Mouse (Mus musculus): Measurements from ENCODE around the gene Cuedc2. TPM values are rescaled to one million over a fixed set of nuclear protein-coding genes. Genes with fewer than 3 reads are reported as not detected.

Gene Cuedc2
- 100 to 1,000 TPM; 187 to 201 (median 192) TPM for total RNA-seq (2022)

DNA sequence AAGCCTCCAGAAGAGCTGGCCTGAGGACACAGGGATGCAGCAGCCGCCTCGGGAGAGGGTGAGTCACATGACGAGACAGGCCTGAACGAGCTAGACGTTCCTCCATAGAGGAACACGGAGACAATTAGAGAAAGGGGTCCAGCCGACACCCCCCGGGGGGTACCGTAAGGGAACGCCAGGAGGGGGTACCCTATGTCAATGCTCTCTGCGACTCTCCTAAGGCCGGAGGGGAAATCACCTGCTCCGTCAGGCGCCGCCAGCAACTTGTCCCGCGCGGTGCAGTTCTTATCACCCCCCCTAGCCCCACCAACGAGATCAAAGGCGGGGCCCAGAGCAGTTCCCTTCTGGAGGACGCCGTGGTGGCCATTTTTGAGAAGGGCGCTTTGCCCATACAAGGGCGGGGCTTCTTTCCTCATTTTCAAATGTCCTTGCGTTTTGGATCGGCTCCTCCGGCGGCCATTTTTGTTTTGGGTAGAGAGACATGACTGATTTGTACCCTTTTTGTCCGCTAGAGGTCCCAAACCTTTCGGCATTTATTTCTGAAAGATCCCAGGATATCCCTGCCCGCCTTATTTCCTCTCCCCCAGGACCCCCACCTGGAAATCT, at the start of gene Cuedc2:
Gene Cuedc2, minus strand, starts transcription at position 372 of the 606 bp plus-strand sequence.
- DNase-seq (ENCODE audit: low spot score in 2 of 2) = peak; percentile 95 to 100

DNA sequence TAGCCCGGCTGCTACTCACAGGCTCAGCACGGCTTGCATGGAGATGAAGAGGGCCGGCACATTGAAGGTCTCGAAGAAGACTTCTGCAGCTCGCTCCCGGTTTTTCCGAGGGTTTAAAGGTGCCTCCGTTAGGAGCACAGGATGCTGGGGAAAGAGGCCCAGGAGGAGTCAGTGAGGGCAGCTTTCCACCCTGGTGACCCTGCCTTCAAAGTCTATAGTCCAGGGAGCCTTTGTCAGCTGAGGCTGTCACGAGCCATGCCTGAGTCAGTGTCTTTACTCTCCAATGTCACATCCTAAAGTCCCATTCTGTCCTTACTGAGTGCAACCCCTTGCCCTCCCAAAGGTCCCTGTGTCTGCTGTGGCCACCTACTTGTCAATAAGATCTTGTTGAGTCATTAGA, 43.8 kb upstream of the Cuedc2 start:
- DNase-seq (ENCODE audit: low spot score in 2 of 2) = no peak

DNA sequence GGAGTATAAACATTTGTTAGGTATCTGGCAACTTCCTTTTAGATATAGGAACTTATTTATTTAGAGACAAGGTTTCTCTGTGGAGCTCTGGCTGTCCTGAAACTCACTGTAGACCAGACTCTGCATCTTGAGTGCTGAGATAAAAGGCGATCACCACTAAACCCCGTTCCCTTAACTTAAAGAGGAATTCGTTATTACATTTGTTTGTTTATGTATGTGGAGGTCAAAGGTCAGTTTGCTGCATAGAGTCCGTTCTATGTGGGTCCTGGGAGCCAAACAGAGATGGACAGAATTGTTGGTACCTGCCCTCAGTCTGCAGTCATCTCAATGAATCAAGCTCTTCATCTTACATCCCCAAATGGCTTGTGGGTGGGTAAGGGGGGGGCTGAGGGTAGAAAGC, 37.4 kb upstream of the Cuedc2 start:
- no peak for DNase-seq (ENCODE audit: low spot score in 2 of 2)

DNA sequence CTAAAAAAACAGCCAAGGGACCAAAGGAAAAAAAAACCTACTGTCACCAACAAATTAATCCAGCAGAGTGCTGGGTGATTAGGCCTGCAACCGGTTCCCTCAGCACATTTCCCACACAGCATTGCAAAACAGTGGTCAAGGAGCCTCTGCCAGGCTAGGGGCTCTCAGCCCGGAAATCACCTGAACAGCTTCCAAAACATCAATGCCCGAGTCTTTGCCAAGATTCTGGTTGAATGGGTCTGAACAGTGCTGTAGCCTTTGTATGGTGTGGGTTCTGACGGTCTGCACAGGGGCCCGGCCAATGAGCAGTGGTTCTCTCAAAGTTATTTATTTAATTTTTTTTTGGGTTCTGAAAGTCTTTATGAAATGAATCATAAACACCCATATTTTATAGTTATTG, 37.0 kb upstream of the Cuedc2 start:
- DNase-seq (ENCODE audit: low spot score in 2 of 2) = peak in 1 of 2 experiments; percentile 42

DNA sequence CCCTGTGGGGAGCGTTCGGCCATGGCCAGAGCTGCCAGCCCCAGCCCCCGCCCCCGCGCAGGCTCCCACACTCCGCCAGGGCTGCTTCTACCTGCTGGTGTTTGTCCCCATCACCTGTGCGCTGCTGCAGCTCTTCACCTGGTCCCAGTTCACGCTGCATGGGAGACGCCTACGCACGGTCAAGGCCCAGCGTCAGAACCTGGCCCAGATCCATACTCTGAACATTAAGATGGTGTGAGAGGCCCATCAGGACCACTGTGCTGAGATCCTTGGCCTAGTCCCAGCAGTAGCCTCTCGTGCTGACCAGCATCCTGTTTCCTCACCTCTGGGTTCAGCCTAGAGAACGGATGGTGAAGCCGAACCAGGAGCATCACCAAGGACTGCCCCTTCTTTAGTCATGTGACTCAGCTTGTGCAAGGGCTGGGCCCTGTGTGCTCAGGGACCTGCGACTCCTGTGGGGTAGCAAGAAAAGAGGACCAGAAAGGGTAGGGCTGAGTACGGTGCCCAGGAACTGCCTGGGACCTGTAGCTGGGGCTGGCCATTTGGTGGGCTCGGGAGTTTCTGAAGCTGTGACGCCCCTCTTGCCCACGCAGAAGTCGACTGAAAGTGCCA, 36.1 kb upstream of the Cuedc2 start:
- DNase-seq (ENCODE audit: low spot score in 2 of 2) = peak in 1 of 2 experiments; percentile 24

DNA sequence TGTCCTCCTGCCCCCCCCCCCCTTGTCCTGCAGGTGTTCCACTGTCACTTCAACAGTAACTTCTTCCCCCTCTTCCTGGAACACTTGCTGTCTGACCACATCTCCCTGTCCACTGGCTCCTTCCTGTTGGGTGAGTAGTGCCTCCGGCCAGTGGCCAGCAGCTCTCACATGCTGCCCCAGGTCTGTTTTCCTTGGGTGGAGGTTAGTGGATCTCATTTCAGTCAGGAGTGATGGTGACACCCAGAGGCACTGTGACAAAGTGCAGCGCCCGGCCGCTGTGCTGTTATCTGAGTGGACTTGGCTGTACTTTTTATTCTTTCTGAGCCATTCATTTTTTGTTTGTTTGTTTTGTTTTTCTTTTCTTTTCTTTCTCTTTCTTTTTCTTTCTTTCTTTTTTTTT, 30.7 kb upstream of the Cuedc2 start:
- DNase-seq (ENCODE audit: low spot score in 2 of 2) = peak; percentile 39 to 42

DNA sequence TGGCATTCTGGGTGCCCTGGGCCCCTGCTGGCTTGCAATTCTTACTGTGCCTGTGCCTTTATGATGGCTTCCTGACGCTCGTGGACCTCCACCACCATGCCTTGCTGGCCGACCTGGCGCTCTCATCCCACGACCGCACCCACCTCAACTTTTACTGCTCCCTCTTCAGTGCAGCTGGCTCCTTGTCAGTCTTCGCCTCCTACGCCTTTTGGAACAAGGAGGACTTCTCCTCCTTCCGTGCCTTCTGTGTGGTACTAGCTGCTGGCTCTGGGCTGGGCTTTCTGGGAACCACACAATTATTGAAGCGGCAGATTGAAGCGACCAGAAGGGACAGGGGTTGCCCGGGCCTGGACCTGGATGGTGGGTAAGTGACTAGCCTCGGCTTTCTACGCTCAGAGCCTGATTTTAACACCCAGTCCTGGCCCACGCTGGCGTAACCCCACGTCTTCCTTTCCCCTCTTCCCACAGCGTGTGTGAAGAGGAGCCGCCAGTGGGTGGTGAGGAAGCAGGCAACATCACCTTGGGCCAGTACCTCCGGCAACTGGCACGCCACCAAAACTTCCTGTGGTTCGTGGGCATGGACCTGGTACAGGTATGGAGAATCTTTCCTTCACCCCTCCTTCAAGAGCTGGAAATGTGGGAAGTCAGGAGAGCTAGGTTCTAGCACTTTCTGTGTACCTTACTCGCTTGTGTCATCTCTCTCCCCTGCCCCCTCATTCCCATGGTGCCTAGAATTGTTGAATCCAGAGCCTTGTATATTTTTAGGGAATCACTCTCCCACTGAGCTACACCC, 29.5 kb upstream of the Cuedc2 start:
- DNase-seq (ENCODE audit: low spot score in 2 of 2) = peak; percentile 52 to 64

DNA sequence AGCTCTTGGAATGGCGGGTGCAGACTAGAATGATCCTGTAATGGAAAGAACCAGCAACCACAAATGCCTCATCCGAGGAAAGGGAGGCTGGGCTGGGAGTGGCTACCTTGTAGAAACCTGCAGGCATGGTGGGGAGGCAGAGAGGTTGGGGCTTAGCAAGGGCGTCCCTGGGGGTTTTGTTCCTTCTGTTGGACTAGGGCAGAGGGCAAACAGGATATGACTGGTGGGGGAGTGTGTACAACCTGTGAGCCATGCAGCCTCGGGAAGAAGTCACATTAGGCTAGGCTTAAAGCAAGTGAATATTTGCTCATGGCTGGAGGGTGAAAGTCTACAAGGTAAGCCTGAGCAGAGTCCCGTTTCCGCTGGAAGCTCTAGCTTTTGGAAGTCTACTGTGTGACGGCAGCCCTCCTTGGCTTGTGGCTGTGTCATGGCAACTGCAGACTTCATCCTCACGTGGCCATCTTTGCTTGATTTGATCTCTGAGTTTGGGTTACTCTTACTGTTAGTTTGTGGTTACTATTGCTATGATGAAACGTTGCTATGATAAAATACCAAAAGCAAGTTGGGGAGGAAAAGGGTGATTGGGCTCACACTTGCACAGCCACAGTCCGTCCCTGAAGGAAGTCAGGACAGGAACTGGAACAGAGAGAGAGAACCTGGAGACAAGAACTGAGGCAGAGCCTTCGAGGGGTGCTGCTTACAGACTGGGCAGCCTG, 24.9 kb upstream of the Cuedc2 start:
- DNase-seq (ENCODE audit: low spot score in 2 of 2) = no peak

DNA sequence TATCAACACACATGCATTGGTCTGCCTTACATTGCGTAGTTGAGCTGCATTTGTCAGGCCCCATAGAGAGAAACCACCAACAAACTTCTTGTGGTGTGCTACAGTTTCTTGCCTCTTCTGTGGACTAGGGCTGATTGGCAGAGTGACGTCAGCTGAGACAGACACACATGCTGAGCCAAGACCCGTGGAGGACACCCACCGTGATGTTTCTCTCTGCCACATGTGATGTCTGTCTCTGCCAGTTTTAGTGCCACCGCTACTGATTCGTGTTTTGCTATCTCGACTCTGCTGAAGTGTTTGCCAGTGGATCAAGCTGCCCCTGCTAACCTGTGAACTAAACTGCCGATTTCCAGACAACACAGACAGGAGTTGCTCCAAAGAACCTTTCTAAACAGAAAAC, 23.6 kb upstream of the Cuedc2 start:
- no peak for DNase-seq (ENCODE audit: low spot score in 2 of 2)

DNA sequence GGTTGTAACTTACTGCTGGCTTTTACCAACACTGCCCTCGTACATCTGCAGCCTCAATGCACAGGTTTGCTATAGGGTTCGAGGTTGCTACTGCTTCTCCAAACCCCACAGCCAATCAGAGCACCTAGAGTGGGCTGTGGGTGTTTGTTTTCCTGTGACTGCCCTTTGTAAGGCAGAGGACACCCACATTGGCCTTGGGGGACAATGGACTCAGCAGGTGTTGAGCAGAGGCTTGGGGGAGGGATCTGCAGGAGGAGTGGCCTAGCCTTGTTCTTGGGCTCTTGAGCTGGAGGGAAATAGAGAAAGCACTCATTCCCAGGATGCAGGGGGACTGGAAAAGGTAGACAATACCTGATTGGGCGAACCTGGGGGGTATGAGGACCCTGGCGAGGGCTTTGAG, 19.9 kb upstream of the Cuedc2 start:
- DNase-seq (ENCODE audit: low spot score in 2 of 2) = no peak

DNA sequence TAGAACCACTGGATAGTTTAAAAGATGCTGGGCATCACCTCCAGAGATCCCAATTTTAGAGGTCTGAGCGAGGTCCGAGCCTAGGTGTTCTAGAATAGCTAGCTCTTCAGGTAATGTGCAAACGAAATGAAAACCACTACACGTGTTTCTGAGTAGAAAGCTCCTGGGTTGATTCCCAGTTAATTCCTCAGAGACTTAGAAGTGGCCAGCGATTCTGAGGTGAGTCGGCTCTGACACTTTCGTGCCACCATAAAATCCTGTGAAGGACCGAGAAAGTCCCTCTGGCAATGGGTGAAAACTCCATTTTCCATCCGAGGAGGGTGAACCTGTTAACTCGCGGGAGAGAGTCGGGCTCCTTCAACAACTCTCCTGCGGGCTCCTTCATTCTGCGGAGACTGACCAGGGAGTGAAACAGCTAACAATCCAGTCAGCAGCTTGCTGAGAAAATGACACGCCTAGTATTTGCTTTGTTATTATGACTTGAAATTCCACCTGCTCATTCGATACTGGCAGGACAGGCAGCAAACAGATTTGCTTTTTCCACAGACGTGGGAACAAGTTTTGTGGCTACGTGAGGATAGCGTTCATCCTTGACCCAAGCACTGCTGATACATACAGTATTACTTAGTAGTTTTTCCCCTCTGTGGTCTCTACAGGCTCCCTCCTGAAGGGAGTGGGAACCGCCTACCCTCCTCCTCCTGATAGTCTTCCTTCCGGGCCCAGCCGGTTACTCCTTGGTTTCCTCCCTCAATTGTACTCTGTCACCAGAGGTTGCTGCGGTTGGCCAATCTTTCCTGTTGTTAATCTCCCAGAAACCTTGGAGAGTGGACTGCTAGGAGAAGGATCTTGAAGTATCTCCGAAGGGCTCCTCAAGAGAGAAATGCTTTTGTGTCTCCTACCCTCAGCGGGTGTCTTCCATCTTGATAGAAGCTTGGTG, 19.1 kb upstream of the Cuedc2 start:
- DNase-seq (ENCODE audit: low spot score in 2 of 2) = no peak

DNA sequence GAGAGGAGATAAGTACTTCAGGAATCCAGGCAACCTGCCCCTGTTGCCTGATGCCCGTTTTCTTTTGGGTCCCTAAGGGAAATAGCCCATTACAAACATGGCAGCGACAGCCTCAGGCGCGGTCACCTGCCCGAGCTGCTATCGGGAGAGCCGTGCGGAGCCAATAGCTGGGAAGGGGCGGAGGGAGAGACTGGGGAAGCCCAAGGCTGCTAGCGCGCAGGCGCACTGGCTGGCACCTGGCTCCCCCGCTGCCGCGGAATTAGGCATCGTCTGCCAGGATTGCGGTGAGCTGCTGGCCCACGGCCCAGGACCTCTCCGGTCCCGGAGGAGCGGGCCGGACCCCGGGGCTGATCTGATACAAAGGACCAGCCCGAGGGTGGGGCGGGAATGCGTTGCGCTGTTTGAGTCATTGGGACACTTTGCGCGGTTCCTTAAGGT, 18.2 kb upstream of the Cuedc2 start:
- peak; percentile 76 to 92 for DNase-seq (ENCODE audit: low spot score in 2 of 2)

DNA sequence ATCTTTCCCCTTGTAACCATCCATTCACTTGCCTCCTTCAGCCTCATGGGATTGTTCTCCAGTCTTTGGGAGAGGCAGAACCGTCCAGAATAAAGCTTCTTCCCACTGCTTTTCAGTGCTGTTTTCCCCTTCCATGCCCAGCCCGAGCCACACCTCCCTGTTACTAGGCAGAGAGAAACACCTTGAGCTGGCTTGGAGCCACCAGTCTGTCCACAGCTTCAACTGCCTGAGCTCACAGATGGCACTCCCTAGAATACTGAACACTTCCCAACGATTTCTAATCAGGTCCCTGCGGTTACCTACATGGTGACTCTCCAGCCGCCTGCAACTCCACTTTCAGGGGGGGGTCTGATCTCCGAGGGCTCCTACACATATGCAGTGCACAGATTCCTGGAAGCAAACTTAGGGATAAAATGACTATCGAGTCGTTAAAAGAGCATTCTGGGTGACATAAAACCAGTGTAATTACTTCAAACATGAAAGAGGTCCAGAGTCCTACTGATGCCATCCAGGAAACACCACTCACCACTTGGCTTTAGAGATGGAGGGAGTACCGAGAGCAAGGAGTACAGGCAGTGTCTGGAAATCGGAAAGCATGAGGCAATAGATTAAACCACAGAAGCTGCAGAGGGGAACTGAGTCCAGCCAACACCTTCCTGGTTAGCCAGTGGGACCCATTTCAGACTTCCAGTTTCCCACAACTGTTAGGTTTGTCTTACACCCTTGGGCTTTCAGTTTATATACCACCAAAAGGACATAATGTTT, 11.8 kb upstream of the Cuedc2 start, which contains the start of gene 2310034G01Rik:
Gene 2310034G01Rik, minus strand, starts transcription at position 135 of the 765 bp plus-strand sequence.
- DNase-seq (ENCODE audit: low spot score in 2 of 2) = no peak

DNA sequence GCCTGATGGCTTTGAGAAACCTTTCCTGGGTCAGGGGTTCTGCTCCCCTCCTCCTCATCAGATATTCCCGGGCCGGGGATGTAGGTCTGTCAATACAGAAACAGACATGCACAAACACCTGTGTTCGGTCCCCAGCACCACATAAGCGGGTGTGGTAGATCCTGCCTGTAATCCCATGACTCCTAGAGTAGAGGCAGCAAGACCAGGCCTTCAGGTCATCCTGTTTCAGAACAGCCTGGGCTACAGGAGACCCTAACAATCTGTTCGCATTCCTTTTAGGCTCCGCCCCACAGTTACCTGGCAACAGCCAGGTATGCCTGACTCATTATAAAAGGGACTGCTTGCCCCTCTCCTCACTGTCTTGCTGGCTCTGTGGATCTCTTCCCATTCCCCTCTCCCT, 11.0 kb upstream of the Cuedc2 start:
- DNase-seq (ENCODE audit: low spot score in 2 of 2) = no peak

DNA sequence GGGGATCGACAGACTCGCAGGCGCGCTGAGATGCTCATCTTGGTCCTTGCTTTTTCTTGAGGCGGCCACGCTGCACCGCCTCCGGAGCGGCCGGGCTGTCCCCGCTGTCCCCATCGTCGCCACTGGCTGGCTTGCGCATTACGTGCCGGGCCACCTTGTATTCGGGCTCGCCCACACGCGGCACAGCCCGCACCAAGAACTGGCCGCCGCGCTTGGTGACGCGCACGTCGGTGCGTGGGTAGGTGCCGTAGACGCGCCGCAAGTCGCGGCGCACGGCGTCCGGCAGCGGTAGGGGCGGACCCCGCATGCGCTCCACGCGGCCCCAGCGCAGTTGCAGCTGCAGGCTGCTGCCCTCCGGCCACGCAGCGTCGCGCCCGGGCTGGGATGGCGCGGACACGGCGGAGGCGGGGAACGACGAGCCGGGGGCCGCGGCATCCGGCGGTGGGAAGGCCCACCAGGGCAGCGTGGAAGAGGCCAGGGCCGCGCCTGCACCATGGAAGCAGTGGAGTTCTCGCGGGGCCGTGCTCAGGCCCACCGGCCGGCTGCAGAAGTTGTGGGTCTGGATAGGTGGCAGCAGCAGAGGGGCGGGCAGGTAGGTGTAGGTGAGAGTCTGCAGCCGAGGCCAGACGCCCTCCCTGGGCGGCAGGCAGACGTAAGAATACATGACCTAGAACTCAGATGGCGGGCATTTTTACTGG, 10.4 kb upstream of the Cuedc2 start:
- DNase-seq (ENCODE audit: low spot score in 2 of 2) = peak; percentile 75 to 95

DNA sequence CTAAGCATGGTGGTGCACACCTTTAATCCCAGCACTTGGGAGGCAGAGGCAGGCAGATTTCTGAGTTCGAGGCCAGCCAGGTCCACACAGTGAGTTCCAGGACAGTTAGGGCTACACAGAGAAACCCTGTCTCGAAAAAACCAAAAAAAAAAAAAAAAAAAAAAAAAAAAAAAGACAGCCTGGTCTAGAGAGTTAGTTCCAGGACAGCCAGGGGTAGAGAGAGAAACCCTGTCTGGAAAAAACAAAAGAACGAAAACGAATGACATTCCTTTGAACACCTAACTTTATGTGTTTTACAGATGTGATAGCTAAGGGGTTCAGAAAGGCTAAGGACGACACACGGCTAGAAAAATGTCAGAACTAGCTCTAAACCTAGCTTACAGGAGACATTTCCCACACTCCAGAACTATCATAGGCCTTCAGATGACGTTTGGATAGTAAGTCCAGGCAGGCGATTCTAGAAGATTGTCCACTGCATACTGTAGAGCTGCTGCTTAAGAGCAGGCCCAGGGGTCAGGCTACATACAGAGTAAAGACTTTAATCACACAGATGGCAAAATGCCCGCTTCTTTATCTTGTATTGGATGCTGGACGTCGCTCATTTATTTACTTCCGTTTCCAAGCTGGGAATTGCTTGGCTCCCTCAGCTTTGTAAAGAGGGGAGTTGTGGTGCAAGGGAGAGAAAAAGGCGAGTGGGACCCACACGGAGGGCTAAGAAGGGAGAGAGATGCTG, 9.6 kb upstream of the Cuedc2 start:
- DNase-seq (ENCODE audit: low spot score in 2 of 2) = no peak

DNA sequence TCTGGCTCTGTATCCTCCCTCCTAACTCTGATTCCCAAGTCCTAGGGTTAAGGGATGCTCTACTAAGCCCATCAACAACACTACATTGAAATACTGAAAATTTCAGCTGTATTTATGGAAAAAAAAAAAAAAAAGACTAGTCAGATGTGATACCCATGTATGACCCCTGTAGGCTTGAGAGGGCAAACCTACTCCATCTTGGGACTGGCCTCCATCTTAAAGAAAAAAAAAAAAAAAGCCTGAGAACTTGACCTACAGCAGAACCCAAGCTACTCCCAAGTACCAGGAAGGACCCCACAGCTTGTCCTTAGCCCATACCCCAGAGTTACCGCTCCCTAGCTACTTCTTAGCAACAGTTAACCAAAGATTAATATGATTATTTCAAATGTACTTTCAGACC, 8.6 kb upstream of the Cuedc2 start:
- no peak for DNase-seq (ENCODE audit: low spot score in 2 of 2)

DNA sequence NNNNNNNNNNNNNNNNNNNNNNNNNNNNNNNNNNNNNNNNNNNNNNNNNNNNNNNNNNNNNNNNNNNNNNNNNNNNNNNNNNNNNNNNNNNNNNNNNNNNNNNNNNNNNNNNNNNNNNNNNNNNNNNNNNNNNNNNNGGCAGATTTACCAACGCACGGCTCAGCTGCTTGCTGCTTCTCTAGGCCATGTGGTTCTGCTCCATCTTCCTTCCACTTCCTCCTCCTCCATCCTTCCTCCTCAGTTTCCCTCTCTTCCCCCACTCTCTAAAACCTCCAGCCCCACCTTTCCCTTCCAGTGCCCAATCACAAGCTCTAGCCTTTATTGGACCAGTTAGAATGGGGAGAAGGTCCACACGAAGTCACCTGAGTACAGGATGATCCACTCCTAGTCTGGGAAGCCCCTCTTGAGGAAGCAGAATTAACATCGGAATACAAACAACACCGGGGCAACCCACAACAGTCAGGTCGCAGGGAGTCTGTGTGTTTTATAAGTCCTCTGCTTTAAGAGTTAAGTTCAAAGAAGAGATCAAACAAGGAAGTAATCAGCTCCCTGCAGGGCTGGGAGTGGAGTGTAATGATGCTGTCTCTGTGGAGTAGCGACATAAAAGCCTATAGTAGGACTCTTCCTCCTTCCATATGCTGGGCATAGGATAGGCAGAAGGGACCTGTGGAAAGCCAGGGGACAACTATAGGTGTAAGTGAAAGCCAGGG, 6.4 kb upstream of the Cuedc2 start:
- no peak for DNase-seq (ENCODE audit: low spot score in 2 of 2)
